Mouse (Mus musculus) embryonic facial prominence, embryonic 10.5 days (tissue): ENCODE data around the gene Frat1. TPM values are rescaled to one million over a fixed set of nuclear protein-coding genes. Genes with fewer than 3 reads are reported as not detected.

Experiments used
- DNase-seq: peaks from one replicate; pipeline ENCODE4 v3.0.0-alpha.2; 2017; ENCODE audit warnings: low spot score
- H3K27ac ChIP-seq: fragments of 300-500 bp; sonication (generic); replicated peaks from 2 replicates; pipeline ENCODE4 v1.5.1; 2016; ENCODE audit warnings: mild to moderate bottlenecking
- H3K27me3 ChIP-seq: fragments of 300-500 bp; sonication (generic); replicated peaks from 2 replicates; pipeline ENCODE4 v1.6.1; 2016; ENCODE audit warnings: low read depth, mild to moderate bottlenecking; ENCODE audit not compliant: poor library complexity, severe bottlenecking
- H3K36me3 ChIP-seq: fragments of 300-500 bp; sonication (generic); replicated peaks from 2 replicates; pipeline ENCODE4 v1.6.1; 2016; ENCODE audit warnings: mild to moderate bottlenecking, moderate library complexity
- H3K4me1 ChIP-seq: fragments of 300-500 bp; sonication (generic); 2 replicates; pipeline ENCODE4 v1.6.1; 2016
- H3K4me3 ChIP-seq: fragments of 300-500 bp; sonication (generic); 2 replicates; pipeline ENCODE4 v1.5.1; 2016; ENCODE audit warnings: mild to moderate bottlenecking, moderate library complexity
- H3K9me3 ChIP-seq: fragments of 300-500 bp; sonication (generic); 2 replicates; pipeline ENCODE4 v1.6.1; 2016; ENCODE audit warnings: mild to moderate bottlenecking
- WGBS: fragments of 180-500 bp; shearing (Covaris S2); methylation state at CpG from one replicate; pipeline ENCODE4 v1.1.7; 2016; 5-methylcytosine and 5-hydroxymethylcytosine counted together
- polyA plus RNA-seq: library from polyadenylated mRNA; unstranded; fragments of >200 nt; fragmentation: Nextera tagmentation; extraction: Ambion mirVana; gene quantifications from 2 replicates; pipeline ENCODE4 v1.2.1, GENCODE M21; 2016

The Frat1 gene
- polyA plus RNA-seq, 1 experiment from 2014 or later: 9.2 TPM

GRCm38 (mm10) chr19:41800986-41801741 lies 28.6 kb upstream of the Frat1 start:
- Histone ChIP-seq H3K27me3 (no peaks in the 10 kb centered on the region), H3K36me3 (no peaks in the 10 kb centered on the region; the same call in 1 of the 2 replicates), H3K9me3 (peaks cover 7% of the 10 kb centered on the region), H3K4me1 (peaks cover 33% of the 10 kb centered on the region), H3K4me3 (peak overlapping the region; percentile 87), H3K27ac (peak overlapping the region; percentile 95)
- 9% methylated on average over 26 of the region's 26 CpGs for WGBS
- DNase-seq: no peak

GRCm38 (mm10) chr19:41801742-41802369 lies 27.9 kb upstream of the Frat1 start, which contains the start of gene Arhgap19:
Gene Arhgap19 (minus strand): TSS chr19:41802047.
- Histone ChIP-seq H3K27me3 (no peaks in the 10 kb centered on the region), H3K4me3 (peak within 1 kb of the TSS; percentile 87), H3K36me3 (no peaks in the 10 kb centered on the region; the same call in 1 of the 2 replicates), H3K4me1 (peaks cover 27% of the 10 kb centered on the region), H3K9me3 (peaks cover 7% of the 10 kb centered on the region), H3K27ac (peak within 1 kb of the TSS; percentile 95)
- under 1% methylated on average over 48 of the region's 48 CpGs for WGBS
- peak; percentile 92 for DNase-seq

- 42% methylated on average over 7 of the region's 7 CpGs for WGBS
- Histone ChIP-seq H3K27ac (no peak overlapping the region), H3K9me3 (peaks cover 7% of the 10 kb centered on the region), H3K36me3 (no peaks in the 10 kb centered on the region), H3K4me1 (peaks cover 21% of the 10 kb centered on the region), H3K4me3 (no peak overlapping the region), H3K27me3 (no peaks in the 10 kb centered on the region)
- DNase-seq: peak; percentile 27
Measured at GRCm38 (mm10) chr19:41803322-41803721, 26.4 kb upstream of the Frat1 start.

GRCm38 (mm10) chr19:41805831-41806230 lies 23.9 kb upstream of the Frat1 start:
- no peaks in the 10 kb centered on the region for H3K36me3 ChIP-seq
- H3K27ac ChIP-seq: no peak overlapping the region
- WGBS: 83% methylated on average over 4 of the region's 4 CpGs
- peaks cover 7% of the 10 kb centered on the region for H3K9me3 ChIP-seq
- DNase-seq: no peak
- no peaks in the 10 kb centered on the region for H3K27me3 ChIP-seq
- peaks cover 13% of the 10 kb centered on the region for H3K4me1 ChIP-seq
- no peak overlapping the region for H3K4me3 ChIP-seq

GRCm38 (mm10) chr19:41807497-41807896 lies 22.3 kb upstream of the Frat1 start:
- Histone ChIP-seq H3K36me3 (no peaks in the 10 kb centered on the region), H3K4me1 (peaks cover 6% of the 10 kb centered on the region), H3K4me3 (no peak overlapping the region), H3K9me3 (peaks cover 7% of the 10 kb centered on the region), H3K27me3 (no peaks in the 10 kb centered on the region), H3K27ac (no peak overlapping the region)
- no peak for DNase-seq
- 91% methylated on average over 9 of the region's 9 CpGs for WGBS

GRCm38 (mm10) chr19:41808104-41808634 lies 21.6 kb upstream of the Frat1 start:
- 81% methylated on average over 8 of the region's 8 CpGs for WGBS
- Histone ChIP-seq H3K27me3 (no peaks in the 10 kb centered on the region), H3K36me3 (no peaks in the 10 kb centered on the region), H3K9me3 (peaks cover 7% of the 10 kb centered on the region), H3K4me1 (peaks cover 6% of the 10 kb centered on the region), H3K4me3 (no peak overlapping the region), H3K27ac (no peak overlapping the region)
- DNase-seq: no peak

- Histone ChIP-seq H3K4me1 (0 out of 2 replicates have a peak, but pooled peaks cover 3% of the 10 kb centered on the region), H3K27me3 (no peaks in the 10 kb centered on the region), H3K4me3 (no peak overlapping the region), H3K27ac (no peak overlapping the region), H3K36me3 (no peaks in the 10 kb centered on the region), H3K9me3 (peaks cover 7% of the 10 kb centered on the region)
- DNase-seq: no peak
- WGBS: 89% methylated on average over 5 of the region's 5 CpGs
Measured at GRCm38 (mm10) chr19:41810074-41810473, 19.7 kb upstream of the Frat1 start.

- no peak for DNase-seq
- no peaks in the 10 kb centered on the region for H3K27me3 ChIP-seq
- no peak overlapping the region for H3K4me3 ChIP-seq
- WGBS: 94% methylated on average over 10 of the region's 10 CpGs
- H3K27ac ChIP-seq: no peak overlapping the region
- H3K36me3 ChIP-seq: no peaks in the 10 kb centered on the region
- H3K9me3 ChIP-seq: no peaks in the 10 kb centered on the region
- H3K4me1 ChIP-seq: peaks cover 17% of the 10 kb centered on the region
Measured at GRCm38 (mm10) chr19:41812525-41812924, 17.2 kb upstream of the Frat1 start.

GRCm38 (mm10) chr19:41813374-41813773 lies 16.4 kb upstream of the Frat1 start:
- Histone ChIP-seq H3K4me3 (no peak overlapping the region), H3K36me3 (no peaks in the 10 kb centered on the region), H3K9me3 (no peaks in the 10 kb centered on the region), H3K27ac (no peak overlapping the region), H3K27me3 (no peaks in the 10 kb centered on the region), H3K4me1 (peaks cover 20% of the 10 kb centered on the region)
- 90% methylated on average over 4 of the region's 4 CpGs for WGBS
- no peak for DNase-seq

GRCm38 (mm10) chr19:41816410-41816809 lies 13.4 kb upstream of the Frat1 start:
- Histone ChIP-seq H3K9me3 (no peaks in the 10 kb centered on the region), H3K27ac (peak overlapping the region; percentile 74), H3K4me1 (peaks cover 27% of the 10 kb centered on the region), H3K36me3 (no peaks in the 10 kb centered on the region), H3K27me3 (peaks cover 13% of the 10 kb centered on the region; the same call in 1 of the 2 replicates), H3K4me3 (no peak overlapping the region)
- 56% methylated on average over 5 of the region's 5 CpGs for WGBS
- DNase-seq: no peak

GRCm38 (mm10) chr19:41816915-41817314 lies 12.9 kb upstream of the Frat1 start:
- 46% methylated on average over 5 of the region's 5 CpGs for WGBS
- H3K36me3 ChIP-seq: no peaks in the 10 kb centered on the region
- H3K27ac ChIP-seq: peak overlapping the region; percentile 74
- DNase-seq: peak; percentile 68
- H3K4me1 ChIP-seq: peaks cover 29% of the 10 kb centered on the region
- 0 out of 2 replicates have a peak overlapping the region, but pooled peaks have one; percentile 5 for H3K4me3 ChIP-seq
- H3K9me3 ChIP-seq: no peaks in the 10 kb centered on the region
- H3K27me3 ChIP-seq: peaks cover 15% of the 10 kb centered on the region; the same call in 1 of the 2 replicates

GRCm38 (mm10) chr19:41817325-41817724 lies 12.4 kb upstream of the Frat1 start:
- peak overlapping the region; percentile 74 for H3K27ac ChIP-seq
- WGBS: 53% methylated on average over 10 of the region's 10 CpGs
- H3K27me3 ChIP-seq: peaks cover 15% of the 10 kb centered on the region; the same call in 1 of the 2 replicates
- H3K9me3 ChIP-seq: no peaks in the 10 kb centered on the region
- H3K36me3 ChIP-seq: no peaks in the 10 kb centered on the region
- 0 out of 2 replicates have a peak overlapping the region, but pooled peaks have one; percentile 5 for H3K4me3 ChIP-seq
- H3K4me1 ChIP-seq: peaks cover 29% of the 10 kb centered on the region
- DNase-seq: peak; percentile 53
